Mouse (Mus musculus) cerebellum, adult 2 months (tissue): ENCODE measurements at regions not wholly inside any gene's neighbourhood (a gene's known extent, or its start where the extent isn't known, plus 50 kb on each side); places are given as distances from the start of the nearest gene placed in this dataset.

Experiments
- CTCF ChIP-seq: fragments of 200-500 bp; IDR thresholded peaks from 2 replicates; pipeline ENCODE4 v1.5.1; 2011; ENCODE audit warnings: low read depth, mild to moderate bottlenecking, control low read depth, low read length, moderate library complexity, borderline replicate concordance; ENCODE audit not compliant: insufficient read depth
- POLR2A ChIP-seq: fragments of 200-500 bp; IDR thresholded peaks from 2 replicates; pipeline ENCODE4 v1.6.1; 2011; ENCODE audit warnings: low read length, control low read depth, borderline replicate concordance; ENCODE audit not compliant: insufficient read depth

DNA sequence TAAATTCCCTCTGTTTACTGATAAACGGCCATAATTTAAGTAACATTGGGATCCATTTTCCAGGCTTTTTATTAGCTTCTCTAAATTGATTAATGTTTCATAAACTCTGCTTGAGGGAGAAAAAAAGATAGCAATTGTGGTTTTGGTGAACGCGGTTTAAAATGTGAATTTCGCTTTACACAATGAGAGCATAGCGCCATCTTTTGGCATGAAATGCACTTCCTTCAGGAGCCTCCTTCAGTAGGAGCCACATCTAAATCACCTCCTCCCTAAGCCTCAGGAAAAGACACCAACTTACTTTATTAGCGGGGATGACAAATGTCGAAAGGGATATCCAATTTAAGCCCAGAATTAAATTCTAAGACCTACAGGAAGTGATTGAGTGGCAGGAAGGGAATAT lies 309.1 kb downstream of the Trib2 start:
- TF ChIP-seq CTCF (no peak; the same call in 1 of the 2 replicates), POLR2A (no peak)
